Mouse (Mus musculus) ES-CJ7 (cell line): ENCODE data around the gene Olfr582.

Experiments
- DNase-seq: peaks from one replicate; pipeline ENCODE4 v3.0.0; 2011; ENCODE audit warnings: low read depth, low spot score

Olfr582 gene

DNA sequence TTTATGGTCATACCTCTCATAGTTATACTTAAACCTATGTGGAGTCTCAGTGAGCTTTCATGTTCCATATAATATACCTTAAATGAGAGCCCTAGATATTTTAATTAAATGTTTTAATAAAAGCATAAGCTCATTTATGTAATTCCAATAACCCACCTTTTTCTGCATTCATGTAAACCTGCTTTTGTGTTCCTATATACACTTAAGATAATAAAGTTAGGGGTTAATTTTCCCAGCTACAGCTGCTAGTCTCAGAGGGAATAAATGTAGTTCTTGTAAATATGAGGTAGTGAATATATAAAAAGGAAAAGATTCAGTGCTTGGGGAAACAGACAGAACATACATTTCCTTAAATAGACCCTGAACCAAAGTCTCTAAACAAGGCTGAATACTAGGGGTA, at the start of gene Olfr582:
Gene Olfr582 (plus strand): TSS at position 301 of the 400 bp plus-strand sequence.
- DNase-seq = no peak

DNA sequence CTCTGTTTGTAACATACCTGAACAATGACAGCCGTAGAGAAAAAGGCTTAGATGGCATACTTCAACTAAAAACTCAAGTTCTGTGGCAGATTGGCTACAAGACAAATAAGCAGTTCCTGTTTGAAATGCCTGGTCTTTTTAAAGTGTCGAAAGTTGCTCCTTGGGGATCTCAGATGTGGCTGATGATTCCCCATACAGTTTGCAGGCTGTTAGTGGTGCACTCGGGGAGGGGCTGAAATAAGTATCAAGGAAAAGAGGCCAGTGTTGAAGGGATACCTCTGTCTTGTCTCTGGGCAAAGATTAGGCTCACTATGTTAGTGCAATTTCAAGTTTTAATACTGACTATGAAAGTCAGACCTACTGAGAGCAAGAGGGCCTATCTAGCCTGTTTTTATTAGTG, 48.6 kb upstream of the Olfr582 start, which contains the start of gene Olfr578:
Gene Olfr578 (minus strand): TSS at position 101 of the 400 bp plus-strand sequence.
- no peak for DNase-seq

DNA sequence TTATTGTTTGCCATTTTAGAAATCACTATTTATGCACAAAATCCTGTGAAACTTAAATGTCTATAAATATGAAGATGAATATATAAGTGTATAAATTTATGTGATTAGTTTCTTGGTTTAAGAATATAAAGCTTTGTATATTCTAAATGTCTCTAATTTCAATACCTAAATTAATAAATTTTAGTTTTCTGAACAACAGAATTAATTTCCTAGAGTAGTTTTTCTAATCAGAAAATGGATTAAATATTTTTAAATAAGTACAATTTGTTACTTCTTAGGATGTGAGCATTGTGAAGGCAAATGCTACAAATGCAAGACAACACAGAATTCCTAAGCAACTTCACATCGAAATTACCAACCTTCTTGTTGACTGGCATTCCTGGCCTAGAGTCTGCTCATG, 13.2 kb downstream of the Olfr582 start, which contains the start of gene Olfr583:
Gene Olfr583 (plus strand): TSS at position 301 of the 400 bp plus-strand sequence.
- no peak for DNase-seq

DNA sequence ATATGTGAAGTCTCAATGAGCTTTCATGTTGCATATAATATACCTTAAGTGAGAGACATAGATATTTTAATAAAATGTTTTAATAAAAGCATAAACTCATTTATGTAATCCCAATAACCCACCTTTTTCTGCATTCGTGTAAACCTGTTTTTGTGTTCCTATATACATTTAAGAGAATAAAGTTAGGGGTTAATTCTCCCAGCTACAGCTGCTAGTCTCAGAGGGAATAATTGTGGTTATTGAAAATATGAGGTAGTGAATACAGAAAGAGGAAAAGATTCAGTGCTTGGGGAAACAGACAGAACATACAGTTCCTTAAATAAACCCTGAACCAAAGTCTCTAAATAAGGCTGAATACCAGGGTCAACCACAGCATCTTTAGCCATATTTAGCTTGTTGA, 43.8 kb downstream of the Olfr582 start, which contains the start of gene Olfr584:
Gene Olfr584 (plus strand): TSS at position 301 of the 400 bp plus-strand sequence.
- no peak for DNase-seq
